Mouse (Mus musculus): ENCODE results near the gene Casp14.
"Not testable (repeated sequence)": the region's sequence is repeated elsewhere in the genome, so short reads cannot be mapped to it uniquely, and the experiment has no call there.

Casp14 gene

DNA sequence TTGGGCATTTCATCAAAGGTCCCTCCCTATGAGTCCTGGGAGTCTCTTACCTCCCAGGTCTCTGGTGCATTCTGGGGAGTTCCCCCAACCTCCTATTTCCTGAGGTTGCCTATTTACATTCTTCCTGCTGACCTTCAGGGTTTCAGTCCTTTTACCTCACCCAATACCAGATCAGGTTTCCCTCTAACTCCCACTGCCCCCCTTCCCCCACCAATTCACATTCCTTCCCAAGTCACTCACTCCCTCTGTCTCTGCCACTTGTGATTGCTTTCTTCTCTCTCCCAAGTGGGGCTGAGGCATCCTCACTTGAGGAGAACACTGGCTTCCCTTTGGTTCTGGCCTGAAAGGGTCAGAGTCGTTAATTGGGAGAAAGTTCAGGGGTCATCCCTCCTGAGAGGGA, 48.0 kb downstream of the Casp14 start:
- DNase-seq (ENCODE audit: low spot score): peak; percentile 22

DNA sequence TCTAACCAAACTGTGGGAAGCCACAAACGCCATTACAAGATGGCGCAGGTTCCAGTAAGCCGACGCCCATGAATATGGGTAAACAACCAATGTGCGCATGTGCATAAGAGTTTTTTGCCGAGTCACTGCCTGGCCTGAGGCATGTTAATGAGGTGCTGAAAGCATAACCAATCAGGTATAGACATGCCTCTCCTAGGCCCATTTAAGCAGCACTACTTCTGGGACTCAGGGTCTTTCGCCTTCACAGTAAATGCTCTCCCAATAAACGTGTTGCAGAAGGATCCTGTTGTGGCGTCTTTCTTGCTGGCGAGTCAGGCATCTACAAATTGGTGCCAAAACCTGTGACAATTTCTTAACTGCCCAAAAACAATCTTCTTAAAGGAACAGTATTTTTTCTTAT, 51.4 kb downstream of the Casp14 start:
- not testable (repeated sequence) for DNase-seq (ENCODE audit: low spot score)

GRCm38 (mm10) chr10:78664546-78664945, 53.5 kb downstream of the Casp14 start:
- DNase-seq (ENCODE audit: low spot score): no peak
